Mouse (Mus musculus) thymus, adult 2 months (tissue): ENCODE results near the gene B230307C23Rik.
"Not testable (repeated sequence)": the region's sequence is repeated elsewhere in the genome, so short reads cannot be mapped to it uniquely, and the experiment has no call there.

ENCODE experiments used
- CTCF ChIP-seq: fragments of 200-500 bp; IDR thresholded peaks from 2 replicates; pipeline ENCODE4 v1.5.1; 2012; ENCODE audit warnings: mild to moderate bottlenecking, control low read depth, low read length, moderate library complexity, borderline replicate concordance; ENCODE audit not compliant: control insufficient read depth, poor library complexity, insufficient read depth; ENCODE audit errors: extremely low read depth
- POLR2A ChIP-seq: fragments of 200-500 bp; IDR thresholded peaks from 2 replicates; pipeline ENCODE4 v1.6.1; 2012; ENCODE audit warnings: mild to moderate bottlenecking, low read length, control low read depth, moderate library complexity; ENCODE audit not compliant: control insufficient read depth, poor library complexity, insufficient read depth; ENCODE audit errors: extremely low read depth

DNA sequence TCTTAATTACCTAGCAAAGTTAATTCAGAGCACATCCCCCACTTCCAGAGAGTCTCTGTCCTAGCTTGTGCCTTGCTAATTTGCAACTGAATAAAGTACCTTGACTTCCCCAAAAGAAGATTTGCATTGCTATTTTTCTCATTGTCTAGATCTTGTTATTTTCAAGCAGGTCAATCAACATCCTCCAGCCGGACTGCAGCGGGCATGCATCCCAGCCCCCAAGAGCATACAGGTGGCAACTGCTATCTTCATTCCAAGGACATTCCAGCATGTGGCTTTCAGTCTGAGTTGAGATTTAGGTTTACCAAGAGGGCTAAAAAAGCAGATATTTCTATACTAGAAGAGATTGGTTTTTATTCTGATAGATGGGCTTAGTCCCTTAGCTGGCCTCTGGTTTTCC lies 37.9 kb downstream of the B230307C23Rik start:
- not testable (repeated sequence) for TF ChIP-seq CTCF, POLR2A
